Mouse (Mus musculus) kidney, adult 2 months (tissue): ENCODE data around the gene Pikfyve. TPM values are rescaled to one million over a fixed set of nuclear protein-coding genes. Genes with fewer than 3 reads are reported as not detected.

Experiments used
- DNase-seq: peaks from one replicate; pipeline ENCODE4 v3.0.0; 2021
- H3K27ac ChIP-seq: fragments of 200-500 bp; 2 replicates; pipeline ENCODE4 v1.5.1; 2012; ENCODE audit warnings: low read depth, low read length, control low read depth, inconsistent platforms; ENCODE audit not compliant: insufficient read depth
- H3K27me3 ChIP-seq: fragments of 200-500 bp; replicated peaks from 2 replicates; pipeline ENCODE4 v1.6.1; 2012; ENCODE audit warnings: mild to moderate bottlenecking, moderate library complexity, low read length, inconsistent platforms; ENCODE audit not compliant: control insufficient read depth, insufficient read depth
- H3K36me3 ChIP-seq: fragments of 200-500 bp; 2 replicates; pipeline ENCODE4 v1.6.1; 2012; ENCODE audit warnings: mild to moderate bottlenecking, moderate library complexity, low read length, inconsistent platforms; ENCODE audit not compliant: control insufficient read depth, insufficient read depth
- H3K4me1 ChIP-seq: fragments of 200-500 bp; 2 replicates; pipeline ENCODE4 v1.6.1; 2011; ENCODE audit warnings: low read length; ENCODE audit not compliant: control insufficient read depth, insufficient read depth
- H3K4me3 ChIP-seq: fragments of 200-500 bp; 2 replicates; pipeline ENCODE4 v1.5.1; 2011; ENCODE audit warnings: mild to moderate bottlenecking, low read depth, low read length, control low read depth; ENCODE audit not compliant: insufficient read depth
- CTCF ChIP-seq: fragments of 200-500 bp; conservative IDR thresholded peaks from 2 replicates; pipeline ENCODE4 v1.5.1; 2011; ENCODE audit warnings: low read depth, mild to moderate bottlenecking, control low read depth, low read length, moderate library complexity, mixed read lengths; ENCODE audit not compliant: insufficient read depth, insufficient read length
- POLR2A ChIP-seq: fragments of 200-500 bp; IDR thresholded peaks from one replicate; pipeline ENCODE4 v1.6.1; 2011; ENCODE audit warnings: low read depth, low read length, control low read depth
- WGBS: fragments of 180-500 bp; shearing (Covaris S2); methylation state at CpG from one replicate; pipeline ENCODE4 v1.1.7; 2018; 5-methylcytosine and 5-hydroxymethylcytosine counted together
- polyA plus RNA-seq: library from polyadenylated mRNA; depleted of rRNA; stranded (reverse); fragments of >200 nt; gene quantifications from 2 replicates; pipeline ENCODE4 v1.2.3, GENCODE M21; 2012

Pikfyve gene
- polyA plus RNA-seq, 1 experiment: 8.0 TPM

DNA sequence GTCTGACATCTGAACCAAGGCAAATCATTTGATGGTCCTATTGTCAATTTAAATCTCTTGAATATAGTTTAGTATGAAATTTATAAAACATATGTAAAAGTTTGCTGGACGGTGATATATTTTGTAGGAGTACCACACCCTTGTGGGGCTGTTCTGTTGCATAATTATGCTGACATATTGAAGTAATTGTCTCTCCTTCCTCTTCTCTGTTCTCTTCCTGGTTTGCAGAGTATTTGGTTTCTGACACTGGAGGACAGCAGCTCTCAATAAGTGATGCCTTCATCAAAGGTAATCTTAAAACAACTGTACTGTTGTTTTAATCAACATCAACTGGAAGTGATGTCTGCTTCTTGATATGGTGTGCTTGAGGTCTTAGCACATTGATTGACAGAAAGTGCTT lies 44.1 kb downstream of the Pikfyve start:
- no peaks in the 10 kb centered on the region for H3K4me1 ChIP-seq
- TF ChIP-seq POLR2A (no peak), CTCF (no peak)
- no peak overlapping the region for H3K4me3 ChIP-seq
- no peaks in the 10 kb centered on the region for H3K27me3 ChIP-seq
- DNase-seq: no peak
- H3K27ac ChIP-seq: no peak overlapping the region
- 86% methylated on average over 1 of the region's 1 CpGs for WGBS
- H3K36me3 ChIP-seq: peaks cover 3% of the 10 kb centered on the region

DNA sequence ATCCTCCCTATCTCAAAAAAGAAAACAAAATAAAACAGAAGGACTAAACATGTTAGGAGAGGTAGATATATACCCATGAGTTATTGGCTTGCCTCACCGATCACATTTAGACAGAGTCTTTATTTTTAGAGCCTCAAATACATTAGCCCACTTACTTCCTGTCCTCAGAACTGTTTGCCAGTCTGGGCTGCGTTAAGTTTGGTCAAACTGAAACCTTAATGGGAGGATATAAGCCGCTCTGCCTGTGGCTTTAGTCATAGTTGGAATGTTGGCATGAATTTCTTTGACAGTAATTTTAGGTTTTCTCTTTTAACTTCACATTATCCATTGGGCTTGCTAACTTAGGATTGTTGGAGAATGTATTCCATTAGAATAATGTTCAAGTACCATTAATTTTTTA lies 51.2 kb downstream of the Pikfyve start:
- no peak for DNase-seq
- H3K27me3 ChIP-seq: no peaks in the 10 kb centered on the region
- TF ChIP-seq POLR2A (no peak), CTCF (no peak)
- no peaks in the 10 kb centered on the region for H3K4me1 ChIP-seq
- peaks cover 4% of the 10 kb centered on the region for H3K36me3 ChIP-seq
- WGBS: 78% methylated on average over 3 of the region's 3 CpGs
- H3K4me3 ChIP-seq: no peak overlapping the region
- no peak overlapping the region for H3K27ac ChIP-seq

DNA sequence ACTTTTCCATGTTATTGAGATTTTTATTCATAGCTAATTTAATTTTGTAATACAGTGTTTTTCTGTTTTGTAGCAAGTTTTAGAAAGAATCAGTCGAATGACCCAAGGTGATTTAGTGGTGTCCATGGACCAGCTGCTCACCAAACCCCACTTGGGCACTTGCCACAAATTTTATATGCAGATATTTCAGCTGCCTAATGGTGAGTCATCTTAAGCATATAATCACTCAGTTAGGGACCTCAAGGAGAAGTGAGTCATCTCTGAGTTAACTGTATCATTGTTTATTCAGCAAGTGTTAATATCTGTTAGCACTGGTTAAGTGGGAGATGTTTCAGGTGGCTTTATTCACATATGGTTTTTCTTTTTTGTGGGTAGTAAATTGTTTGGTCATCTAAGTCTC lies 59.2 kb downstream of the Pikfyve start:
- 82% methylated on average over 1 of the region's 1 CpGs for WGBS

GRCm38 (mm10) chr1:65280461-65280860 lies 94.0 kb downstream of the Pikfyve start:
- no peak overlapping the region for H3K27ac ChIP-seq
- H3K4me1 ChIP-seq: no peaks in the 10 kb centered on the region
- DNase-seq: no peak
- WGBS: 63% methylated on average over 3 of the region's 3 CpGs
- H3K27me3 ChIP-seq: no peaks in the 10 kb centered on the region
- no peak overlapping the region for H3K4me3 ChIP-seq
- no peaks in the 10 kb centered on the region for H3K36me3 ChIP-seq
- TF ChIP-seq CTCF (no peak), POLR2A (no peak)

More for the DNA sequence above, 59.2 kb downstream of the Pikfyve start:
- TF ChIP-seq CTCF: no peak
- no peak for TF ChIP-seq POLR2A
- Histone ChIP-seq H3K4me3 (no peak overlapping the region), H3K27me3 (no peaks in the 10 kb centered on the region), H3K4me1 (no peaks in the 10 kb centered on the region), H3K36me3 (peaks cover 16% of the 10 kb centered on the region), H3K27ac (no peak overlapping the region)
- no peak for DNase-seq

DNA sequence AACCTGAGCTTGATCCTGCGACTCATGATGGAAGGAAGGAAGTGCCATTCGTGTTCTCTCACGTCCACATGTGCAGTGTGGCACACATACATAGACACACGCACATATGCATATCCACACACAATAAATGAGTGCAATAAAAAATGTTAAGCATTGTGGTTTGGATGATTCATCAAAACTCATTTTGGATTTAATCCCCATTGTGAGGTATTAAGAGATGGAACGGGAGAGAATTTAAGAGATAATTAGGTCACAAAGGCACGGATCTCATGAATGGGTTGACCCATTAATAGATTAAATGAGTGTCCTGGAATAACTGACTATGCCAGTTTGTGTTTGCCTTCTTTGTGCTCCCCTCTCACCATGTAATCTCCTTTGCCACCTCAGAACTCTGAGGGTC lies 95.3 kb downstream of the Pikfyve start, which contains the start of gene Pth2r:
Gene Pth2r (plus strand): TSS at position 301 of the 400 bp plus-strand sequence.
- Histone ChIP-seq H3K36me3 (no peaks in the 10 kb centered on the region), H3K27ac (no peak within 1 kb of the TSS), H3K4me1 (no peaks in the 10 kb centered on the region), H3K4me3 (no peak within 1 kb of the TSS), H3K27me3 (no peaks in the 10 kb centered on the region)
- TF ChIP-seq POLR2A (no peak), CTCF (no peak)
- DNase-seq: no peak
- 73% methylated on average over 6 of the region's 6 CpGs for WGBS

- TF ChIP-seq CTCF (peak; percentile 62), POLR2A (no peak)
- no peaks in the 10 kb centered on the region for H3K4me1 ChIP-seq
- H3K27me3 ChIP-seq: no peaks in the 10 kb centered on the region
- H3K4me3 ChIP-seq: no peak overlapping the region
- no peaks in the 10 kb centered on the region for H3K36me3 ChIP-seq
- DNase-seq: peak; percentile 53
- WGBS: 8% methylated on average over 6 of the region's 6 CpGs
- H3K27ac ChIP-seq: no peak overlapping the region
Measured at GRCm38 (mm10) chr1:65282766-65283165, 96.3 kb downstream of the Pikfyve start.

DNA sequence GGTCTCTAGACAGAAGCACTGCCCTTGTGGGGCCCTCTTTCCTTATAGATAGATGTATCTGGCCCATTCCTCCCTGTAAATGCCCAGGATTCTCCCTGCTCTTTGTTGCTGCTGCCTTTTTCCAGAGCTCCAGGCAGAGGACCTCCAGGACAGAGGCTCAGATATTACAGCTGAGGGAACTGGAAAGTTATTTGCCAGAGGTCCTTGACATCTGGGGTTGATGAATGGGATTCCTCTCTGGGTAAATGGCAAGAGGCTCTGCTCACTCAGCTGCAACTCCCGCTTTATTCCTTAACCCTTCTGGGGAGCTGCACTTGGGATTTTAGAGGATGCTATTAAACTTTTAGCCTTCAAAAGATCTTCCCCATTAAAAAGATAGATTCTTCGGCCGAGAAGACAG lies 122.0 kb downstream of the Pikfyve start:
- no peaks in the 10 kb centered on the region for H3K4me1 ChIP-seq
- no peak overlapping the region for H3K4me3 ChIP-seq
- DNase-seq: no peak
- no peak overlapping the region for H3K27ac ChIP-seq
- no peaks in the 10 kb centered on the region for H3K36me3 ChIP-seq
- H3K27me3 ChIP-seq: no peaks in the 10 kb centered on the region
- no peak for TF ChIP-seq CTCF
- TF ChIP-seq POLR2A: no peak
- WGBS: 49% methylated on average over 3 of the region's 3 CpGs
